Comparison of ENCODE assay signal across 16 mouse cellular contexts in genomic region chr4:27423846-27424245, GRCm38 (mm10).
"Had no signal": no experiment of that assay in that cellular context is flagged by ENCODE, and none has a peak within 500 bp of the region (broad histone marks: within the 10 kb centered on the region; RNA-seq: fewer than 3 reads in every experiment).

No protein-coding gene starts in this region.

- DNase-seq: liver; liver, embryonic 13.5 days; liver, postnatal 0 days; lung, adult 18-20 months; lung, adult 2 months; lung, embryonic 14.5 days; lung, postnatal 10 days; lung, postnatal 14 days; lung, postnatal 36 days; lung, postnatal 4 days; midbrain, embryonic 14.5 days had no signal

- ATAC-seq: liver, embryonic 12.5 days; liver, postnatal 0 days; lung, postnatal 0 days; midbrain, embryonic 13.5 days; midbrain, embryonic 15.5 days; midbrain, embryonic 16.5 days had no signal
